Mouse (Mus musculus): Measurements from ENCODE around the gene Filip1l.
A peak's percentile ranks its signal among the peaks of the same experiment; 100 is the strongest.

Filip1l gene

DNA sequence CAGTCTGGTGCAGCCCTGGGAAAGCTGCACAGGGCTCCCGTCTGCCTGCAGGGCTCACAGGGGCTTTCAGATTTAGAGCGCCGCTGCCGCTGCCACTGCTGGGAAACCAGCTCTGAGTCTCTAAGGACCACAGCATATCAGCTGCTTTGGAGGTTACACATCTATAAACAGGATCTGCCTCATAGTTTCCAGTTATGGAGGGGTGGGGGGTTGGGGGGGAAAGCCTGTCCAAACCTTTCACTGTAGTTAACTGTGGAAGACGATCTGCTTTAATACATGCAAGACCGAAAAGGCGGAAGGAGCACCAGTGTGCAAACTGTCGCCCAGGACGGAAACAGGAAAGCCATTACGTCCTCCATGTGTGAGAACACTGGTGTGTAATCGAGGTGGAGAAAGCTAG is 40.3 kb downstream of the Filip1l start:
- no peak for DNase-seq (ENCODE audit: low read depth in 2 of 2, low spot score in 2 of 2)

DNA sequence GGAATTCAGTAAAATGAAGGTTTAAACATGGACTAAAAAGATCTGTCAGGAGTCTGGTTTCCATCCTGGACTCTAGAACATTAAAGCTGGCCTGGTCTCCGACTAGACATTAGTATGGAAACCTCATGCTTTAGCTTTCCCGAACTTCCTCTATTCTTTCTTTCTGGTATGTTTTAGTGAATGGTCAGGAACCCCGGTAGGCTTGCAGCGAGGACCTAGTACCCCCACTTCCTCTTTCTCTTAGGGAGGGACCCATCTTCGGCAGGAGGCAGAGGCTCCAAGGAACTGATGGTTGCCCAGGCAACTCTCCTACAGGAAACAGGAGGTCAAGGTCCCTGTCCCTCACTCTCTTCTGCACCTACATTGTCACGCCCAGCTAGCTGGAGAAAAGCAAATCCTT is 43.4 kb downstream of the Filip1l start:
- no peak for DNase-seq (ENCODE audit: low read depth in 2 of 2, low spot score in 2 of 2)

DNA sequence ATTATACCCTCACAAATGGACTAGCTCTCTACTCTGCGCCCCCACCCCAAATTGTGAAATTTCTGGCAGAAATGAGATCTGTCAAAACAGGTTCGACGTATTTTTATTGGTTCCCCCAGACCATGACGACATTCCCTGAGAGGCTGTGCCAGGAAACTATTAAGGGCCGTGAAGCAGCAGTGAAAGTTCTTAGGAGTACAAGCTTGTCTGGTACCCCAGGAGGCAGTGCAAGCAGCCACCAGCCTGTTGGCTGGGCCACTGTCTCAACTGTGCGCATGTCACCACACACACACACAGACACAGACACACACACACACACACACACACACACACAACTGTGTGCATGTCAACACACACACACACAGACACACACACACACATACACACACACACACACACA is 45.0 kb downstream of the Filip1l start:
- no peak for DNase-seq (ENCODE audit: low read depth in 2 of 2, low spot score in 2 of 2)

- peak; percentile 63 to 71 for DNase-seq (ENCODE audit: low read depth in 2 of 2, low spot score in 2 of 2)
Measured at GRCm38 (mm10) chr16:57398387-57399214, 45.7 kb downstream of the Filip1l start.

- DNase-seq (ENCODE audit: low read depth in 2 of 2, low spot score in 2 of 2), result peak in 1 of 2 experiments; percentile 22
Measured at GRCm38 (mm10) chr16:57399566-57399965, 46.7 kb downstream of the Filip1l start.

DNA sequence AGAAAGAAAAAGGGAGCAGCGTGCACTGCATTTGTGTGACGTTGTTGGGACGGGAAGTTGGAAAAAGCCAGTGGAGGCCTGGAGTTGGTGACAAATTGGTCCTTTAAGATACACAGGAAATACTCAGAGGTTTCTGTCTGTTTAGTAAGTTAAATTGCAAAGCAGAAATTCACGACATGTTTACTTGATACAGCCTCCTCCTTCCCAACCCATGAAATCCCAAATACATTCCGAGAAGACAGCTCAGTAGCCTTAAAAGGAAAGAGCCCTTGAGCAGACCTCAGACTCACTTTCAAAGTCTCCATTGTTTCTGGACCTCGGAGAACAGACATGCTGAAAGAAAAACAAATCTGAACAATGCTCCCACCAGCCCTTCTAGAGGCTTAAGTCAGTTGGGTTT is 48.8 kb downstream of the Filip1l start:
- no peak for DNase-seq (ENCODE audit: low read depth in 2 of 2, low spot score in 2 of 2)

DNA sequence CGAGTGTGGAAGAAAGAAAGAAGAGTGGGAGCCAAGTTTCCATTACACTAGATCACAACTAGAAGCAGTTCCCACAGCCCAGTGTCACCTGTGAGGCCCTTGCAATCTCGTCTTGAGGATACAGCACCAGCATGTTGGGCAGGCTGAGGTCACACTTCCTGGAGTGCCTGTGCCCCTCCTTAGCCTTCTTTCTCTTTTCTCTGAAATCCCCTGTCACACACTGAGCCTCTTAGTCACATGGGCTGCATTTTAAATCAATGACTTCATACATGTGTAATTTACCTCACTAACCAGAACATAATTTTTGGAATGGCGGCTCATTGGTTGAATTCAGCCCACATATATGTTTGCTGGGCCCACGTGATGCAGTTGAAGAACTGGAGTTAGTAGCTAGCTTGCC is 50.0 kb downstream of the Filip1l start:
- peak; percentile 54 to 56 for DNase-seq (ENCODE audit: low read depth in 2 of 2, low spot score in 2 of 2)

- no peak for DNase-seq (ENCODE audit: low read depth in 2 of 2, low spot score in 2 of 2)
Measured at GRCm38 (mm10) chr16:57403825-57404224, 50.9 kb downstream of the Filip1l start.

DNA sequence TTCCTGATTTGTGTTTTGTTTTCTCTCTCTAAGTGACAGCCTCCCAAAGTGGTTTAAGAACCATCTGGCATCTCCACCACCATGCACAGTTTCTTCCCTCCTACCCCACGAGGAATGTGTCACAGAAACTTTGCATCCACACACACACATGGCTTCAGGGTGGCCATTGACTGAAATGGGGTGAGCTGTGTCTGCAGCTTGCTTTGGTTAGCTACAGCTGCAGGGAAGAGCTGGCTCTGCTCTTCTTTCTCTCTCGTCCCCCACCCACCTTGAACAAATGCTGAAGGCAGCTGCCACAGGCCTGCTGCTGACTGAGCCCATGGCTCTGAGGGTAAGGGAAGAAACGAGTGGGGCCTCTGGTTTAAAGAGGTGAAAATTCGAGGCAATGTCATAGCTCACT is 59.9 kb downstream of the Filip1l start:
- no peak for DNase-seq (ENCODE audit: low read depth in 2 of 2, low spot score in 2 of 2)

DNA sequence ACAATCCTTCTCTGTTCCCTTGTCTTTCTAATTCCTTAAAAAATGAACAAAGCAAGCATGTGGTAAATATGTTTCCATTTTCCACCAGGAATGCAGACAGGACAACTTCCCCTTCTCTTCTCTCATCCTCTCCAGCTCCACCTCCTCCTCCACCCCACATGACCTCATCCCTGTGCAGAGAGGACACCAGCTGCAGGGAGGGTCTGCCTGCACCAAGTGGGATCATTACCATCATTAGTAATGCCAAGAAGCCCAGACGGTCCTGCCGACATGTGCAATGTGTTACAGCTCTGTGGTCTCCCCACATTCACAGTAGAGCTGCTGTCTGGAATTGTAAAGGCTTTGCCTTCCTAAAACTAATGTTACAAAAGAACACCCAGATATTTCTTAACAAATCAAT is 63.2 kb downstream of the Filip1l start:
- DNase-seq (ENCODE audit: low read depth in 2 of 2, low spot score in 2 of 2), result no peak

- no peak for DNase-seq (ENCODE audit: low read depth in 2 of 2, low spot score in 2 of 2)
Measured at GRCm38 (mm10) chr16:57417017-57417416, 64.1 kb downstream of the Filip1l start.

GRCm38 (mm10) chr16:57417955-57418354 is 65.1 kb downstream of the Filip1l start:
- DNase-seq (ENCODE audit: low read depth in 2 of 2, low spot score in 2 of 2), result no peak

DNA sequence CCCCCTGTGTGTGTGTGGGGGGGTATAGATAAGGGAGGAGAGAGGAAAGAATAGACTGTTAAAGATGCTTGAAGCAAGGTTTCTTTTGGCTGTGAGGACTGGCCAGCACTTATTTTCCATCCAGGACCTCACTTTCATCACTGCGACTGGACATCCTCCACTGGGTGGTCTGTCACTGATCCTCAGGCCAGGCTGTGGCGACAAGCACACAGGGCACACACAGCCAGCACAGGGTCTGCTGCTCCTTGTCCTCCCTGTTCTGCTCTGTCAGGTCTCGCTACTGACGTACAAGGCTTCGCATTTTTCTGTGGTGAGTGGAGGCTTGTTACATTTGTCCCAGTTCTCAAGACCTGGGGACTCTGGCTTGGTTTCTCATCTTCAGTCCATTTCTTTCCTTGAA is 66.4 kb downstream of the Filip1l start:
- DNase-seq (ENCODE audit: low read depth in 2 of 2, low spot score in 2 of 2), result no peak

- DNase-seq (ENCODE audit: low read depth in 2 of 2, low spot score in 2 of 2), result no peak
Measured at GRCm38 (mm10) chr16:57419881-57420280, 67.0 kb downstream of the Filip1l start.

GRCm38 (mm10) chr16:57420773-57421556 is 68.1 kb downstream of the Filip1l start:
- DNase-seq (ENCODE audit: low read depth in 2 of 2, low spot score in 2 of 2), result no peak

- DNase-seq (ENCODE audit: low read depth in 2 of 2, low spot score in 2 of 2), result peak in 1 of 2 experiments; percentile 43
Measured at GRCm38 (mm10) chr16:57421680-57422417, 69.0 kb downstream of the Filip1l start.

DNA sequence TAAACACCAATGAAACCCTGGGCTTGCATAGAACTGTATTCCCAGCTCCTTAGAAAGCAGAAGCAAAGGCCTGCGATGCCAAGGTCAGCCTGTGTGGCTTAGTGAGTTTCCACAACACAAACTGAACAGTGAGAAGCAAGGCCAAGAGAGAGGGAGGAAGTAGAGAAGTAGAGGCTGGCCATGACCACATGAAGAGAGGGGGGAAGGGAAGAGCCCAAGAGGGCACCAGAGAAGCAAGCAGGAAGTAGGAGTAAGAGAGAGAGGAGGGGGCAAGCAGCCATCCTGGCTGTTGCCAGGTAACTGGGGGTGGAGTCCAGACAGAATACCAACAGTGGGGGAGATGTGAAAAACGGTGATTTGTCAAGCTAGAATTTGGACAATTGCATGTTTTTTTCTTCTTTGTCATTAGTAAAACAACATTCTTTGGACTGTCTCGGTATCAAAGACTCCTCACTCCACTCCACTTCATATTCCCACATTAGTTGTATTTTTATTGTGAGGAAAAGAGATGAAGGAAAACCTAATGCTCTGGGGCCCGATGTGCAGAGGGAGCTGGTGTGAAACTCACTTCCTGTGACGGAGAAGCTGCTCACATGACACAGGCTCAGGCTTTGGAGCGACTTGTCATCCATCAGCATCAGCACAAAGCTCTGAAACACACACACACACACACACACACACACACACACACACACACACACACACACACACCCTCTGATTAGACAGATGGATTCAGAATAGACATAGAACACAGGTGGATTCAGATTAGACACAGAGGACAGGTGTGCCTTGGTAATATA is 70.3 kb downstream of the Filip1l start:
- DNase-seq (ENCODE audit: low read depth in 2 of 2, low spot score in 2 of 2), result peak; percentile 58 to 68

- no peak for DNase-seq (ENCODE audit: low read depth in 2 of 2, low spot score in 2 of 2)
Measured at GRCm38 (mm10) chr16:57426680-57427079, 73.8 kb downstream of the Filip1l start.

GRCm38 (mm10) chr16:57427516-57428285 is 74.8 kb downstream of the Filip1l start:
- DNase-seq (ENCODE audit: low read depth in 2 of 2, low spot score in 2 of 2), result no peak

GRCm38 (mm10) chr16:57428977-57429376 is 76.1 kb downstream of the Filip1l start:
- no peak for DNase-seq (ENCODE audit: low read depth in 2 of 2, low spot score in 2 of 2)

Data from CD8-positive naive resting alpha-beta T cell, adult 2 months (primary cell).